Mouse (Mus musculus): ENCODE results near the gene Bdh2. TPM values are rescaled to one million over a fixed set of nuclear protein-coding genes. Genes with fewer than 3 reads are reported as not detected.

The Bdh2 gene
- total RNA-seq, 2 experiments from 2014 or later, result 4.4 to 4.7 TPM

DNA sequence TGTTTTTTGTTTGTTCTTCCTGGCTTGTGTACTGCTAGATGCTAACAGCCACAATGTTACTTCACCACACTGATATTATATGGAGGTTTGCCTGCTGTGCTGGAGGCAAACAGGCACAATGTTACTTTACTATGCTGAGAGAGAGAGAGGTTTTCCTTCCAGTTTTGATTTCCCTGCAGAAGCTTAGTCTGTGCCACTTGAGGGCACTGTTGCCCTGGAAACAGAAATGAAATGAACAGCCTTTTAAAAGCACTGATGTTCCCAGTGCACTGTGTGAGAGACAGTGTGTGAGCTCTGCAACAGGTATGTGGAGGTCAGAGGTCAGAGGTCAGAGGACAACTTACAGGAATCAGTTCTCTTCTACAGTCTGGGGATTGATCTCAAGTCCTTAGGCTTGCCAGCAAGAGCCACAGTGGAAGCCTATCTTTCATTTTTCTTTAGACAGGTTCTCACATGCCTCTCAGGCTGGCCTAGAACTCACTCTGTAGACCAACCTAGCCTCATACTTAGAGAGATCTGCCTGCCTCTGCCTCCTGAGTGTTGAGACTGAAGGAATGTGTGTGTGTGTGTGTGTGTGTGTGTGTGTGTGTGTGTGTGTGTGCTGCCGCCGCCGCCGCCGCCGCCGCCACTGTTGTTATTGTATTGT is 9.4 kb downstream of the Bdh2 start:
- DNase-seq, result peak; percentile 17

DNA sequence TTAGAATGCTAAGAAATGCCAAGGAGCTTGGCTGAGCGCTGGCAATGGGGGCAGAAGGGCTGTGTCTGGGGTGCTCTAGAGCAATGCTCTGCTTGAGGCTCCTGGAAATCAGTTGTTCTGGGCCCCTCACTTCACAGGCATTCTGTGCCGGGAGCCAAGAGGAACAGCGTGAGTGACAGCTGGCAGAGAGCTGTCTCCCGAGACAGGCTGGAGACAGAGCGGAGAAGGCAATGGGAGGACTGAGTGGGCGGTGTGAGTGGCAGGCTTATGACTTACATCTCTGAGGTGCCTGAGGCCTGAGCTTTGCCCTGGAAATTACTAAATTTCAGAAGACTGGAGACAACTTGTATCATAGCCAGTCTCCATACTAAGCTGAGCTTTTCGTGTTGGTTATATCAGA is 12.7 kb downstream of the Bdh2 start:
- DNase-seq, result no peak
- intact Hi-C loops (cut with DNase I; ENCODE audit: low total_unique reads), result no loop called here

More for the DNA sequence above, 9.4 kb downstream of the Bdh2 start:
- intact Hi-C loops (cut with DNase I; ENCODE audit: low total_unique reads), result no loop called here

DNA sequence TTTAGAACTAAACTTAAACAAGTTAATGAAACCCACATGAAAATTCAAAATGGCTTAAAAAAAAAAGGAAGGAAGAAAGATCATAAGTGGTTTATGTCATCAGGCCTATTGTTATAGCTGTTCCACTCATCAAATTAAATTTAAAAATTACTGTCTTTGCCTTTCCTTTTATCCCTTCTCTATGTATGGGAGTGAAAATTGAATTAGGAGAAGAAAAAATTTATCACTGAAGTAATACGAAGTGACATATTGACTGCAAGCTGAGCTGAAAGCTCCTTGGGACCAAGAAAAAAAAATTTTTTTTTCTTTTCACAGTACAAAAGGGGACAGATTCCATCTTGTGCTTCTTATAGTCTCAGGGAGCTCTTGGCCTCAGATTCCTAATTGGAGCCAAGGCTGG is 14.5 kb downstream of the Bdh2 start:
- intact Hi-C loops (cut with DNase I; ENCODE audit: low total_unique reads), result no loop called here
- DNase-seq, result no peak

DNA sequence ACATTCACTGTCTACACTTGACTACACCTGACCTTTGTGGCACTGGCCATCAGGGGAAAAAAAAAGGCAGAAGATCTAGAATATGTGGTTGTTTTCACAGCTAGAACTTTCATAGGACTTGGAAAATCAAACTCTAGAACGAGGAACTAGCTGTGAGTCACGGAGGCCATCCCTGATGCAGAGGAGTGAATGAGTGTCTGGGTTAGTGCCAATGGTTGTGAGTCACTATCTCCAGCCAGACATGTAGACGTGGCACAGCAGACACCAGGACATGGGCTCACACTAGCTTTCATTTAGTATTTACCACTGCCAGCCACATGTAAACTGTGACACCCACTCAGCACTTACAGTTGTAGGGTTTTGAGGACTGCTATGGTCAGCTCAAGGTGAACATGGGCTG is 17.5 kb downstream of the Bdh2 start:
- DNase-seq, result no peak
- intact Hi-C loops (cut with DNase I; ENCODE audit: low total_unique reads), result no loop called here

DNA sequence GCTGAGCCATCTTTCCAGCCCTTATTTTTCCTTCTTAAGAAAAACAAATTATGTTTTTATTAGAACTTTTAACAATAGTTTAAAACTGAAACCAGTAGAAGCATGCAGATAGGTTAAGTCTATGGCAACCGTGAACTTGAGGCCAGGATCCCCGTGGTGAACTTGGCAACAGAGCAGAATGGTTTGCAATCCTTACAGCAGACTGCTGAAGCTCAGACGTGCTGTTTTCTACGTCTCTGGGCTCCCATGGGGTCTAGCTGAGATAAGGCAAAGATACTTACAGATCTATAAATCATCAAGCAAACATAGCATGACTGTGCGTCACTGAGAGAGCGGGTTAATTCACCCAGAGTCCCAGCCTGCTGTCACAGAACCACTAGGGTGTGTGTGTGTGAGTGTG is 19.1 kb downstream of the Bdh2 start:
- intact Hi-C loops (cut with DNase I; ENCODE audit: low total_unique reads), result no loop called here
- no peak for DNase-seq

DNA sequence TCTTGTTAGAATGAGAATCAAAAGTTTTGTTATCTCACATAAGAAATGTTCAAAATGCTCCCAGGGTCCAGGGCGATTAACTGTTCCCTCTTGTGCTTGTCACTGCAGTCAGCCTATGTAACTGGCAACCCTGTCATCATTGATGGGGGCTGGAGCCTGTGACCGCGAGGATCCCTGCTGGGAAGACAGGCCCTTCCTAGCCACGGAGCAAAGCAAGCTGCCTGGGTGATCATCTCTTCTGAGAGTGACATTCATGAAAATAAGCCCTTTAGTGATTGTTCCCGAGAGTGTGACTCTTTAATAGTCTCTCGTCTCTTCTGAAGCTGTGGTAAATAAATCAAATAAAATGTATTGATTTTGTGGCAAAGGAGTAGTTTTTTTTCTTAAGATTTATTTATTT is 23.0 kb downstream of the Bdh2 start:
- DNase-seq, result no peak
- intact Hi-C loops (cut with DNase I; ENCODE audit: low total_unique reads), result no loop called here

DNA sequence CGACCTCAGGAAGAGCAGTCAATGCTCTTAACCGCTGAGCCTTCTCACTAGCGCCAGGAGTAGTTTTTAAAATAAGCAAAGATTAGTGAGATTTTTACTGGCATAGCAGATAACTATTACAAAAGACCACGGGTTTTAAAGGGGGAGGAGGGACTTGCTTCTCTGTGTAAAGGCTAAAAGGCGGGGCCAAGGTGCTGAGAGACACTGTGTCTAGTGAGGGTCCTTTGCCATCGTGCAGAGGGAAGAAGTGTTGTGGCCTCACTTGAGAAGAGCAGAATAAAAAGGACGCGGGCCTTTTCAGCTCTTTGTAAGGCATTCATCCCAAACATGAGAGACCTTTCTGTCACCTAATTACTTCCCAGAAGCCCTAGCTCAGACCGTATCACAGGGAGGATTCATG is 23.5 kb downstream of the Bdh2 start:
- intact Hi-C loops (cut with DNase I; ENCODE audit: low total_unique reads), result no loop called here
- DNase-seq, result no peak

DNA sequence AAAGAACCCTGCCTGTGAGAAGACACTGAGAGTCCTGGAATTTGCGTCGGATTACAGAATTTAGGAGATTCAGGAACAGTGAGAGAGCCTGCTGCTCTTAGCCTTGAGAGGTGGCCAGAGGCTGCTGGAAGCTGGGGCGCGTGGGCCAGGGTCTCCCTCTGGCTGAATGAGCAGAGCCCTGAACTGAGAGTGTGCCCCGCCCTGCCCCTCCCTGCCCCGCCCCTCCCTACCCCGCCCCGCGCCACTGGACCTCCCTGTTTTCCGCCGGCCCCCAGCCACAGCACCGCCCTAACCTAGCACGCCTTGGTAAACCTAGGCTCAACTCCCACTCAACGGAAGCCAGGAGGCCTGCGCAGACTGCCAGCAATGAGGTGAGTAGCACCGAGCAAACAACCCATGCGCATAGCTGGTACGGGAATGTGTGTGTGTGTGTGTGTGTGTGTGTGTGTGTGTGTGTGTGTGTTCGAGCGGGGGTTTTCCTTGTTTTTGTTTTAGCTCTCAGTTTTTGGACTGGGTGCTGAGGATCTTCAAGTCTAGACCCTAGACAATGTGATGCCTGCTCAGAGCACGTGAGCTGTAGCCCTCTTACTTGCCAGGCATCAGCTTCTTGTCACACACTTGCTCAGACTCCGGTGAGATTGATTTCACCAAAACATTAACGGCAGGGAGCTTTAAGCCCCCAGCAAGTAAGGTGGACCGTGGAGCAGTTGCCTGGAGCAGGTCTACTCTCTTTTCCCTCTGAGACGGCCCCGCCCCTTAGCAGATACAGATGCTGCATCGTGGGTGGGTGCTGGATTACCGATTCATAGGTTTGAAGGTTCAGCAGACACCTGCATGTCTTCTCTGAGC is 26.6 kb downstream of the Bdh2 start, which contains the start of gene Slc9b2:
Slc9b2 (plus strand) TSS at position 290 of the 849 bp plus-strand sequence.
- DNase-seq, result peak; percentile 14
- intact Hi-C loops (cut with DNase I; ENCODE audit: low total_unique reads), result no loop called here

DNA sequence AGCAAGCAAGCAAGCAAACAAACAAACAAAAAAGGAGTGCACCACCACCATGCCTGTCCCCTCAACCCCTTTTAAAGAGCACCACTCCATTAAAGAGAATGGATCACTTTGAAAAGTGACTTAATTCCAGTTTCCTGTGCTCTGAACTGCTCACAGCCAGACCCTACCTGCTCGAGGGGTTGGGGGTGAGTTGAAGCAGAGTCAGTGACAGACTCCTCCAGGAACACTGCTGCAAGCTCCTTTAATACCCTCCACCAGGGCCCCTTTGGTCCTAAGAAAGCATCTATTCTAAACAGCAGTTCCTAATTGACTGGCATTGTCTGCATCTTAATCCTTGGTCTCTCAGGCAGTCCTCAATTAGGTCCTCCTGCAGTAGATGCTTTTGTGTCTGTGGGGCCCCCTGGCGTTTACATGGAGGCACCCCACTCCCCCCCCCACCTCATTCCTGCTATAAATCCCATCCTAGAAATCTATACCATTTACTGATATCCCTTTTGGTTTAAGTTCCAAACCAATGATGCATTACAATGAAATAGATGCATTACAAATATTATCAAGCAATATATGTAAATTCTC is 32.0 kb downstream of the Bdh2 start:
- DNase-seq, result no peak
- intact Hi-C loops (cut with DNase I; ENCODE audit: low total_unique reads), result no loop called here

DNA sequence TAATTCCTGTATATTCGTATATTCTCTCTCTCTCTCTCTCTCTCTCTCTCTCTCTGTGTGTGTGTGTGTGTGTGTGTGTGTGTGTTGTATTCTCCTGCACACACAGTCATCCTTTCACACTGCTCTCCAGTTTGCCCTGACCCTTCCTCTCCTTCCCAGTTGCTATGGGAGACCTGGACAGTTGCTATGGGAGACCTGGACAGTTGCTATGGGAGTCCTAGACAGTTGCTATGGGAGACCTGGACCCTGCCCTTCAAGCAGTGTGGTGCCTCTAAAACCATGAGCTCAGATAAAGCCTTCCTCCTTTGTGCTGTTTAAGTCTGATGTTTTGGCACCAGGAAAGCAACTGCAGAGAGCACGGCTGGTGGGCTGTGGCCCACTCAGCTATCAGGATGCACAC is 32.7 kb downstream of the Bdh2 start:
- no peak for DNase-seq
- intact Hi-C loops (cut with DNase I; ENCODE audit: low total_unique reads), result no loop called here

DNA sequence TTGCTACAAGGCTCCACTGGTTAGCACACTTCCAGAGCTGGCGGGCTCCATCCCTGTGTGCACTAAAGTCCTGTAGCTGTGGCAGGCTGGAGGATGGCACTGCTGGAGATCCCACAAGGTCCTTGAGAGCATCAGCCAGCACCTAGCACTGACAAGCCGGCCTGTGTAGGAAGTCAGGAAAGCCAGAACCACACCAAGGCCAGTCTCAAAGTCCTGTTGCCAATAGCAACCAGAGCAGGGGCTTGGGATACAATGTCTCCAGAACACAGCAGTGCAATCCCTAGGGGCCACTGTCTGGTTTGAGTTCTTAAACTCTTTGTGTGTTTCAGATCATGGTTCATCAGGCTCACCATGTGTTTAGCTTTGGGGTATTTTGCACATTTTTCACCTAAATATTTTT is 33.8 kb downstream of the Bdh2 start:
- intact Hi-C loops (cut with DNase I; ENCODE audit: low total_unique reads), result no loop called here
- no peak for DNase-seq

DNA sequence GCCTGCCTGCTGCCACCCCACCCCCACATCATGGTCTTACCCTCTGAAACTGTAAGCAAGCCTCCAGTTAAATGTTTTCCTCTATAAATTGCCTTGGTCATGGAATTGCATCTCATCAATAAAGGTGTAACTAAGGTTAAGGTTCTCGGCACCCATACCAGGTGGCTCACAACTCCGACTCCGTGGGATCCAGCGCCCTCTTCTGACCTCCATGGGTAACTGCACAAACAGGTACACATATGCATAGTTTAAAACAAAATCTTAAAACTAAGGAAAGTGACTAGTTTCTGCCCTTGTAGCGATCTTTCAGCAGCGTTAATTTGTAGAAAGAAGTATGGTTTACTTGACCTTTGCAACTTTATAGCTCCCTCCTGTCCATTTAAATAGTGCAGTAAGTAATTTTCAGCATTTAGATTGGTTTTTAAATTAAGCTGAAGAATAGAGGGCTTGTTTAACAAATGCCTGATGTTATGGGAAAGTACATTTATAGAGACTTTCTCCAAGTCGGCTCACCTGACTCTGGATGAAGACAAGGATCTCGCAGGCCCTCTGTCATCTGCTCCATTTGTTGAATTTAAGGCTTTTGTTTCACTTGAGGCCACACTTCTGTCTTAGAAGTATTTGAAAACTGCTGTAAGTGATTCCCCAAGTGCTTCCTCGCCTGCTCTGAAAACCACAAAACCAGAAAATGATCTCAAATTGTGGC is 34.9 kb downstream of the Bdh2 start:
- intact Hi-C loops (cut with DNase I; ENCODE audit: low total_unique reads), result no loop called here
- no peak for DNase-seq

DNA sequence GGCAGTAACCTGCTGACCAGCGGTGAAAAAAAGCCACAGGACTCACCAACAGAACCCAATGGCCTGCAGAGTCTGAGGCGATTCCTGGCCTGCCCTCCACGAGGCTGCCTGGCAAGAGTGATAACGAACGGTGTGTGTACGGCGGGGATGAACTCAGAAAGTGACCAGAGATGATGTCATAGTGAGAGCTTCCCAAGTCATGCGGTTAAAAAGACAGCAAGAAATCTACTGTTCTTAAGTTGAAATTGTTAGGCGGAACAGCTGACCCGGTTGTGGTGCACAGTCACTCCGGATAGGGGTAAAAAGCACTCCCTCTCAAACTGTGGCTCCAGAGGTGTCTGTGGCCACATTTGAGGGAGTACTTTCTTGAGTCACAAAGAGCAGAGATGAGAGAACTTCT is 37.3 kb downstream of the Bdh2 start:
- intact Hi-C loops (cut with DNase I; ENCODE audit: low total_unique reads), result no loop called here
- no peak for DNase-seq

DNA sequence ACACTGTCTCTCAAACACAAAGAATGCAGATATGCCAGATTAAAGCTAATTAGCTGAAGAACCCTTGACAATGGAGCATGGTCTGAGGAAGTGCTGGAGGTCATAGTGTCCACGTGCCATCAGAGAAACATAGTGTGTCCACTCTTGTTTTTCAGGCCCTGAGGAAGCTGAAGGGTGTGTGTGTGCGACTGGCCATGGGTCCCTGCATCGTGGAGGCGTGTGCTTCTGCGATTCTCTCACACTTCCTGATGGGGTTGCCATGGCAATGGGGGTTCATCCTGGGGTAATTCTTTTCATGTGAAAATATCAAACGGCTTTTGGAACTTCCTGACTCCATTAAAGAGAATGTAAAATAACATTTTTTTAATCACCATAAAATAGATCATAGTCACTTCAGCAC is 43.3 kb downstream of the Bdh2 start:
- no peak for DNase-seq
- intact Hi-C loops (cut with DNase I; ENCODE audit: low total_unique reads), result no loop called here

DNA sequence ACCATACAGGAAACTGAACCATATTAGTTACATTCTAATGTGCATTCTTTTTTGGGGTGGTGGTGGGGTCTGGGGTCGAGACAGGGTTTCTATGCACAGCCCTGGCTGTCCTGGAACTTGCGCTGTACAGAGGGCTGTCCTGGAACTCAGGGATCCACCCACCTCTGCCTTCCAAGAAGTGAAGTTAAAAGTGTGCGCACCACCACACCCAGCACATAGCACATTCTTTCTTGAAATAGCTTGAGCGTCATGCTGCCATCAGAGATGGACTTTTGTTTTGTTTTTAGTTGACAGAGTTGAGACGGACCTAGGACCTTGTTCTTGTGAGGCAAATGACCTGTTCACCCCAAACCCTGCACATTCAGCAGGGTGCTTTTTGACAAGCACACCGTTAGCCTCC is 46.2 kb downstream of the Bdh2 start:
- no peak for DNase-seq

DNA sequence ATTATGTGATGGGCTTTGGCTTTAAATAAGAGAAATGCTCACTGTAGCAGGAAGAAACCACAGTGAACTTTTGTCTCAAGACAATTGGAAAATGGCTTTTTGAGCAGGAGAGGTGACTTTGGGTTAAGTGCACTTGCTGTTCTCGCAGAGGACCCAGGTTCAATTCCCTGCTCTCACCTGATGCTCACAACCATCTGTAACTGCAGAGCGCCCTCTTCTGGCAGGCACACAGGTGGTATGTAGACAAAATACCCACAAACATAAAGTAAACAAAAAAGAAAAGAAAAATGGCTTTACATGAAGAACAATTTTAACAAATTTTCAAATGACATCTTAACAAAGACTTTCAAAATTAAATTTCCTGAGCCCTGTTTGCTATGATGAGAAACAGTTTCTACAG is 46.6 kb downstream of the Bdh2 start:
- intact Hi-C loops (cut with DNase I; ENCODE audit: low total_unique reads), result loop anchor here (5.0 kb wide), 1 partner anchor 45 kb away; the partner anchor contains the start of gene Bdh2
- no peak for DNase-seq

More for the DNA sequence above, 46.2 kb downstream of the Bdh2 start:
- intact Hi-C loops (cut with DNase I; ENCODE audit: low total_unique reads), result loop anchor here (5.0 kb wide), 1 partner anchor 45 kb away; the partner anchor contains the start of gene Bdh2

DNA sequence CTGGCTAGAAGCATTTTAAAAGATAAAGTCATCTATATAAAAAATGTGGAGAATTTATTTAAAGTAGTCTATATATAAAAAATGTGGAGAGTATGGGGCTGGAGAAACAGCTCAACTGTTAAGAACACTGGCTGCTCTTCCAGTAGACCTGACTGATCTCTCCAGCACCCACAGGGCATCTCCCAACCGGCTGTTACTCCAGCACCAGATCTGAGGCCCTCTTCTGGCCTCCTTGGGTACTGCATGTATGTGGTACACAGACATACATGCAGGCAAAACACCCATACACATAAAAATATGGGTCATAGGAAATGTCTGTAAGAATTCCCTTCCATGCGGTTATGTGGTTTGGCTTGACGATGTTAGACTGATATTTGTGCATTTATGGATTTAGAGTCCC is 47.5 kb downstream of the Bdh2 start:
- intact Hi-C loops (cut with DNase I; ENCODE audit: low total_unique reads), result loop anchor here (5.0 kb wide), 1 partner anchor 46 kb away; the partner anchor contains the start of gene Bdh2
- DNase-seq, result peak; percentile 43

DNA sequence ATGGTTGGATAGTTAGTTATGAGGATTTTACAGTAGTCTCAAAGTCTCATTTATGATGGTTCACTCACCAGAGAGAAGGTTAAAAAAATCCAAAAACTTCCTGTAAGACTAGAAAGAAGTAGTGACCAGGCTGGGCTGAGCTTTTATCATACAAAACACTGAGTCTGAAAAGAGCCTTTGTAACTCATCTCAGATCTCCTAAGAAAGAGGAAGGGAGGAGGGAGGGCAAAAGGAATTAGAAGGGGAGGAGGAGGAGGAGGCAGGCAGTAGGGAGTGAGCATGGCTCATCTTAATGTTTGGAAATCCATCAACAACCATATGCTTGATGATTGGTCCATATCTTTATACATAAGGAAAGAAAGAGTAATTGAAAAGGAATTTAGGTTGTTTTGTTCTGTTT is 51.7 kb downstream of the Bdh2 start:
- DNase-seq, result no peak
- intact Hi-C loops (cut with DNase I; ENCODE audit: low total_unique reads), result no loop called here

DNA sequence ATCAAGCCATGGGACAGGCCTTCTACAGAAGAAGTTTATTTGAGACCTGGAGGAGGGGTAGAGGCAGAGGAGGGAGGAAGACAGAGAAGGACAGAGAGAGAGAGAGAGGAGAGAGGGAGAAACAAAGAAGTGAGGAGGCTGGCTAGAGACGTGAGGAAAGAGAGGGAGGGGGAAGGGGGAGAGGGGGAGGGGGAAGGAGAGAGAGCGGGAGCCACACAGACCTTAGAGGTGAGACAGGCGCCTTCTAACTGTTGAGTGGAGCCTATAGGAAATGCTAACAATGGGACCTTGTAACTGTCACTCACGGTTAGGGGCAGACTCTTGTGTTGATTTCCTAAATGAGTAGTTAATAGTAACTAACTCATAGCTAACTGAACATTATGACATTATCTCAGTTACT is 52.7 kb downstream of the Bdh2 start:
- intact Hi-C loops (cut with DNase I; ENCODE audit: low total_unique reads), result no loop called here
- DNase-seq, result no peak

DNA sequence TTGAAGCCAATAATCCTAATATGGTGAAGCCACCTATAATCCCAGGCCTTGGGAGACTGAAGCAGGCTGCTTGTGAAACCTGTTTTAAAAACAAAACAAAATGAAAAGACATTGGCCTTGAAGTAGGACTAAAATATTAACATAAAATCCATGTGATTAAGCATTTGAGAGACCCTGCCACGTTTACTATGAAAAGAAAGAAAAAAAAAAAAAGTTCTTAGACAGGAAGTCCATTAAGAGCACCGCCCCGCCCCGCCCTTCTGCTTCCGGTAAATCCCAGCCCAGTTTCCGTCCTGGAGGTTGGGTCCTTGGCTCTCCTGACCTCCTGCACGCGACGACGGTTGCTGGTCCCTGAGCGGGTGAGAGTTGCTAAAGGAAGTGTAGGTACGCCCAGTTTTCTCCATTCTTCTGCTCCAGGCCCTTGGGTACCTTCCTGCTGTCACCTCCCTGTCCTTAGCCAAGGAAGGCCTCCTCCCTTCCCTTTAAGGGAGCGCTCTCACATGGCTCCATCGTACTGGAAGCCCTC is 66.8 kb downstream of the Bdh2 start, which contains the start of gene Slc9b1:
Slc9b1 (plus strand) TSS at position 291 of the 526 bp plus-strand sequence.
- no peak for DNase-seq
- intact Hi-C loops (cut with DNase I; ENCODE audit: low total_unique reads), result no loop called here
